Mouse (Mus musculus): ENCODE data around the gene Ttc9c.

Gene Ttc9c

DNA sequence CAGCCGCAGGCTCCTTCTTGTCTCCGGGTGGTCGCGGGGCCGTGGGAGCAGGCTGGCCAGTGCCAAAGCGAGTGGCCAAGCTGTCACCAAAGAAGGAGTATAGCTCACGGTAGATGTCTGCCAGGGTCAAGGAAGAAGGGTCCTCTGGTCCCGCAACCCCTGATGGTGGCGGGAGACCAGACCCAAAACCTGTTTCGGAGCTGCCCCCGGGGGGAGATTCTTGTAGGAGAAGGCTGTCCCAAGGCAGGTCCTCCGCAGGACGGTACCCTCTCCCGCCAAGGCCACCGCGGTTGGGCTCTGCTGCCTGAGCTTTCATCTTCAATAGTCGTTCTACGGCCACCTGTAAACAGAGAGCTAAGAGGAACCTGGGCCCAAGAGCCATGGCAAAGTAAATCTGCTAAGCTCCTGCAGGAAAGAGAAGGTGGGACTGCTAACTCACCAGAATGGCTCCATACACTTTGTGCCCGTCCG is 44.1 kb downstream of the Ttc9c start:
- peak; percentile 29 for DNase-seq (ENCODE audit: low read depth, low spot score)

DNA sequence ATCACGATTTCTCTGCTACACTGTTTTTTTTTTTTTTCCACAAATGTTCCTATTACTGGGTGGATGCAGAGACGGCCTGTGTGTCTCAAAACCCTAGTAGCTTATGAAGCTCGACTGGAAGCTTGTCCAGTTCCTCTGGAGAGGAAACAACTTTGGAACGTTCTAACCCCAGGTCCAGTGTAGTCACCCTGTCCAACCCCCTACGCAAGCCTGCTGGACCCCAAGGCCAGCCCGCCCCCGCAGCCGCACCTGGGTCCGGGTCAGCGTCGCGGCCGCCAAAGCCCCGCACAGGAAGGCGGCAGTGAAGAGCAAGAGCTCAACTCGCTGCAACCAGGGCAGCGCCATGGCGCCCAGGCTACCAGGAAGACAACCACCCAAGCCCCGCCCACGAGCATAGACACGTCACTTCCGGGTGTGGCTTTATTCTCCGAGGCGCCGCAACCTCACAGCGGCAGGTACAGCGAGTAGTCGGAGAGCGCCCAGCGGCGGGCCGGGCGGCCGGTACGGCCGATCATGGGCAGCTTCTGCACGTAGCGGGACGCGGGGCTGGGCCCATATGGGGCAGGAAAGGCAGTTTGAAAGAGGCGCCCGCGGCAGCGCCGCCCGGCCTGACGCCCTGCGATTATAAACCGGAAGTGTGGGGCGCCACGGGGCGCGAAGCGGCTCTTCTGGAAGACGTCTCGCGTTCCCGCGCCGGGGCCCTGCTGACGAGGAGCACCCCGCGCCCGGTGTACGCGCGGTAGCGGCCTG is 44.9 kb downstream of the Ttc9c start, which contains the start of gene Tmem179b:
Gene Tmem179b (minus strand): TSS at position 382 of the 750 bp plus-strand sequence.
- DNase-seq (ENCODE audit: low read depth, low spot score) = peak; percentile 97

DNA sequence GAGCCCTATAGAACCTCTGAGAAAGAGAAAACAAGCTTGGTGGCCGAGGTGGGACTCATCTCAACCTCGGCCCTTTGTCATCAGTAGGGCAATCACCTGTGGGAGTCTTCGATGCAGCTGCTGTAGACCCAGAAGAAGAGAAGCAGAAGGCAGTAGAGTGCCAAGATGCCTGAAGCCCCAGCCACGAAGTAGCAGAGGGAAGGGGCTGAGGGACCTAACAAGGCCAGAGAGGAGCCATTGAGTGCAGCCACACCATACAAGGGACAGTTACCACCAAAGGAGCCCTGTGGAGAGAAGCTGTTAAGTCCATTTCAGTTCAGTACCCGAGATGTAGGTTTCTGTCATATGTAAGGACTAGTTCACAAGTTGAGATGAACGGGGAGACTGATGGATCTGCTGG is 45.7 kb downstream of the Ttc9c start:
- no peak for DNase-seq (ENCODE audit: low read depth, low spot score)

DNA sequence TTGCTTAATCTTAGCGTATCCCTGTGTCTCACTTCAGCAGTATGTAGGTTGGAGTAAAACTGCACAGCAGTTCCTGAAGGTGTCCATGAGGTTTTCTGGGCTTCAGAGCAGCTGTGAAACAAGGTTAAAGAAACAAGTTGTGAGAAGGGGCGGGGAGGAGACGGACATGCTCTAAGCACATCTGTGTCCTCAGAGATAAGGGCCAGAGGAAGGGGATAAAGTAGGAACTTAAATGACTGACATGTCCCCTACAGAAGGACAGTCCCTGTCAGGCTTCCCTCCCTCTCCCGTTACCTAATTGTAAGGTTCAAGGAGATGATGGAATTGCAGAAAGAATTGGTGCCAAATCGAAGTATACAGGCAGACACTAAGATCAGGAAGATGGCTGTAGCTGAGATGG is 46.1 kb downstream of the Ttc9c start:
- no peak for DNase-seq (ENCODE audit: low read depth, low spot score)

DNA sequence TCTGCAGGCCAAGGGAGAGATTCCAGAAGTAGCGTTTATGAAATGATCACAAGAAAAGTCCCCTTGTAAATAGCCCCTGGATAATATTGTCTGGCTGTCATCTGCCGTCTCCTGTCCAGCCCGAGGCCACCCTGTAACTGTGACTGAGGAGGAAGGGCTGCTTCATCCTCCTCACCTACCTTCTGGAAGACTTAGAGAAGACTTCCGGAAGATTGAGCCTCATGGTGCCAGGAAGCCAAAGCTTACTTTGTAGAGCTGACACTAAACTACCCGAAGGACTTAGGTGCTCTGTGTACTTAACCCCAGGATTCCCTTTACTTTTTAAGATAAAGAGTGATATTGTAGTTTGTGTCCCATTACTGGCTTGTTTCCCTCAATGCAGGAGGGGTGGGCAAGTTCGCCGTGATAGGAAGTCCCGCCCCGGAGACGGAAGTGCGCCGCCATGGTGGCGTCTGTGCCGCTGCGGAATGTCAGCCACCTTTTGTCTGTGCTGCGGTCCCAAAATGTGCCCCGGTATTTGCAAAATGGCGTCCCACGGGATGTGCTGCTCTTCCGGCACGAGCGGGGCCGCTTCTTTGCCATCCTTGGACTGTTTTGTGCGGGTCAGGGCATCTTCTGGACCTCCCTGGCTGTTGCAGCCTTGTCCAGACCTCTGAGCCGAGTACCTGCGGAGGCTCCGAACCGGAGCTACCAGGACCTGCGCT is 48.4 kb downstream of the Ttc9c start, which contains the start of gene Tmem223:
Gene Tmem223 (plus strand): TSS at position 430 of the 704 bp plus-strand sequence.
- peak; percentile 92 for DNase-seq (ENCODE audit: low read depth, low spot score)

DNA sequence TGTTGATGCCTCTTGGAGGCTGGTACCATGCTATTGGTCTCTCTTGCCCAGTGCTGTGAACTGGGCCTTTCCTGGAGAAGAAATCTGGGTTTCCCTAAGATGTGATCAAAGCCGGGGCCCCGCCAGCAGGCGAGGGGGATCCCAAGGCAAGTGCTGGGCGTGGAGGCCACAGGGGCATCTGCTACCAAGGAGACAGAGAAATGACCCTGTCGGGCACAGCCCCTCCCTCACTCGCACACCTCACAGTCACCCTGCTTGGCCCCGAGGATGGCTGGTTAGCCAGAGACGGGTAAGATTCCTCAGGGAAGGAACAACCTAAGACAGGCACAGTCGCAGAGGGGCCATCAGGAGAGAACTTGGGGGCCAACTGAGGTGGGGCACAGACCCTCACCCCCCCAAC is 53.6 kb downstream of the Ttc9c start:
- no peak for DNase-seq (ENCODE audit: low read depth, low spot score)

DNA sequence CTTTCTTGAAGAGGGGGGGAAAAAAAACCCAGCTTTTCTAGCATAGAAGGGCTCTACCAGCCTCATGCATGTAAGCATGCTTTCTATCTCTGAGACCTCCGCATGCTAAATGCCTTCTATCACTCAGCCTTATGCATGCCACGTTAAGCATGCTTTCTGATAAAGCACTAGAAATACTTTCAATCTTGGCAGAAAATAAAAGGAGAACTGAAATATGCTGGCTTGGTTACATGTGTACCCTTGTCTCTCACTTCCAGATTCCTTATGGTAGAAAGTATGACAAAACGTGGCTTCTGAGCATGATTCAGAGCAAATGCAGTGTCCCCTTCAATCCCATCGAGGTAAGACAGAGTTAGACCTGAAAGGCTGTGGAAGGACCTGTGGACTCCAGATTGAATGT is 55.9 kb downstream of the Ttc9c start:
- DNase-seq (ENCODE audit: low read depth, low spot score) = no peak

DNA sequence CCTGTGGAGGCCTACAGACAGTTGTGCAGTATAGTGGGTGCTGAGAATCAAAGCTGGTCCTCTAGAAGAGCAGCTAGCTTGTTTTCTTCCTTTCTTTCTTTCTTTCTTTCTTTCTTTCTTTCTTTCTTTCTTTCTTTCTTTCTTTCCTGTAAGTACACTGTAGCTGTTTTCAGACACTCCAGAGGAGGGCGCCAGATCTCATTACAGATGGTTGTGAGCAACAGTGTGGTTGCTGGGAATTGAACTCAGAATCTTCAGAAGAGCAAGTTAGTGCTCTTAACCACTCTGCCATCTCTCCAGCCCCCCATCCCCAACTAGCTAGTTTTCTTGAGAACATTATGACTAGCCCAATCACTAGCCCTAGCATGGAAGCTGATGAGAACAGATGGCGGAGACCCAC is 58.4 kb downstream of the Ttc9c start:
- DNase-seq (ENCODE audit: low read depth, low spot score) = peak; percentile 31
